Mouse (Mus musculus): ENCODE data around the gene Cabp1. TPM values are rescaled to one million over a fixed set of nuclear protein-coding genes. Genes with fewer than 3 reads are reported as not detected.

Gene Cabp1
- polyA plus RNA-seq, 1 experiment from 2014 or later: 6.6 TPM

DNA sequence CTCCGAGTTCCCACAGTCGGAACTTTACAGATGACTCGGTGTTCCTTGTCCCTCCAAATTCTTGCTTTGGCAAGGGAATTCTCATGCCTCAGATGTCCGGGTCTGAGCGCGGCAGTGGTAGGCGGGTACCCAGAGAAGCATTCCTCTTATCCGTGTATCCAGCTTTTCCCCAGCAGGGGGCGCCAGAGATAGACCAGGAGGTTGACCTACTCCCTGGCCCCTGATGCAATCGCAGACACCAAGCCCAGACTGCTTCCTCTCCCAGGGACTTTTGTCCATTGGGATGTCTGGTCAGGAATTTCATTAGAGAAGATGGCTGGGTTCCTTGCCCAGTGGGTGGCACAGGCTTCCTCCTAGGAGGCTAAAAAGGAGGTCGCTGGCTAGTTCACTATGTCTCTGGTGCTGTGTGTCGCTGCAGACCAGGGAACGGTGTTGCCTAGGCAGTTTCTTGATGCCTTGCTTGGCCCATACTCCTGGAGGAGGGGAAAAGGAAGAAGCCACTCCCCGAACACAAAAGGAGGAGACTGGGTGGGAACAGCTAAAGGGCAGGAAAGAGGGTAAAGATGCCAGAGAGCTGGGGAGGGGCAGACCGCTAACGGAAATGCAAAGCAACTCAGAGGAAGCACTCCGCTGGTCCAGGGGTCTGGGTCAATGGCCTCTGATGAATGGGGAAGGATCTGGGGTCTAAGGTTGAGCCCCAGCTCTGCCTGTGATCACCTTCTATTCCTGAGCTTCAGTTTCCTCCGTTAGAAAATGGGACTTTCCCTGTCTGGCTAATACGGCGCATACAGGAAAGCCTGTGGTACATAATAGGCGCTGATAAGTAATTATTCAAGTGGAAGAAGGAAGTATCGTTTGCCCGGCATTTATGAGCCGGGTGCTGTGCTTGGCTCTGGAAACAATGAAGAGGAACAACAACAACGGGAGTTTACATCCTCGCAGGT, 6.7 kb downstream of the Cabp1 start:
- no peak overlapping the region for H3K4me3 ChIP-seq (replicated peaks; ENCODE audit: low read depth, low read length)
- ATAC-seq (ENCODE audit: low FRiP score, low TSS enrichment): peak; percentile 50; the same call in 1 of the 2 replicates
- no peaks in the 10 kb centered on the region for H3K36me3 ChIP-seq (ENCODE audit: control insufficient read depth, insufficient read depth, low read length)
- H3K27me3 ChIP-seq (ENCODE audit: control insufficient read depth, insufficient read depth, low read length): peaks cover 29% of the 10 kb centered on the region
- peak overlapping the region; percentile 37 for H3K4me2 ChIP-seq (ENCODE audit: low read length)
- DNase-seq: peak; percentile 92
- no peak overlapping the region for H3K27ac ChIP-seq (replicated peaks; ENCODE audit: low read depth, low read length)
- no peak overlapping the region for H3K9ac ChIP-seq (replicated peaks; ENCODE audit: low read length)
- no peaks in the 10 kb centered on the region for H3K9me3 ChIP-seq (ENCODE audit: control insufficient read depth, low read length)
- H3K4me1 ChIP-seq (ENCODE audit: control insufficient read depth, insufficient read depth, low read length): peaks cover 22% of the 10 kb centered on the region
- 23% methylated on average over 26 of the region's 26 CpGs for WGBS

DNA sequence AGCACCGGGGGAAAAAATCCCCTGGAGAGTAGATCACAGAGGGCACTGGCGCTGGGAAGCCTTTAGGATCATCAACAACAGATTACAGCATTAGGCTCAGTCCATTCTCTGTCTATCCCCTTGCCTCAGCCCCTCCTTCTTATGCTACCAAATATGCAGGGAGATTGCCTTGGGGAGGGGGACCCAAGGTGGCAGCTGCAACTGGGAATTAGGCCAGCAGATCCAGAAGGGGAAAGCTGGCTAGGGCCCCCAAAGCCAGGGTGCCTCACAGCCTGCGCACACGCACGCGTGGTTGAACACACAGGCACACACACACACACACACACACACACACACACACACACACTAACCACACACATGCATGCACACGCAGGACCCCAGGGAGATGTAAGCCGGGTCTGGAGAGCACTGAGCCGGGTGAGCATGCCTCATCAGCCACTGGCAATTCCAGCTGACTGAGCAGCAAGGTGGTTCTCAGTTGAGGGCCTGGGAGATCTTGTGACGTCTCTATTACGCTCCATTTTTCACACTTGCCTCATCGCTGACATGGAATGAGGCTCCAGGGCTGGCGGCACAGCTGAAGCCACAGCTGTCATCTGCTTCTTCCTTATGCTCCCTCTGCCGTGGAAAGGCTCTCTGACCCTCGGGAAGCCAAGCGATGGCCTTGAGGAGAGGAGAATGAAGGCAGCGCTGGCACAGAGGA, 7.7 kb downstream of the Cabp1 start:
- H3K4me1 ChIP-seq (ENCODE audit: control insufficient read depth, insufficient read depth, low read length): peaks cover 17% of the 10 kb centered on the region
- no peak overlapping the region for H3K27ac ChIP-seq (replicated peaks; ENCODE audit: low read depth, low read length)
- no peak overlapping the region for H3K4me3 ChIP-seq (replicated peaks; ENCODE audit: low read depth, low read length)
- H3K27me3 ChIP-seq (ENCODE audit: control insufficient read depth, insufficient read depth, low read length): peaks cover 19% of the 10 kb centered on the region
- 21% methylated on average over 17 of the region's 17 CpGs for WGBS
- H3K36me3 ChIP-seq (ENCODE audit: control insufficient read depth, insufficient read depth, low read length): no peaks in the 10 kb centered on the region
- peak; percentile 46; the same call in 1 of the 2 replicates for ATAC-seq (ENCODE audit: low FRiP score, low TSS enrichment)
- no peaks in the 10 kb centered on the region for H3K9me3 ChIP-seq (ENCODE audit: control insufficient read depth, low read length)
- 0 out of 2 replicates have a peak overlapping the region, but pooled peaks have one; percentile 26 for H3K9ac ChIP-seq (replicated peaks; ENCODE audit: low read length)
- peak; percentile 65 for DNase-seq
- peak overlapping the region; percentile 37 for H3K4me2 ChIP-seq (ENCODE audit: low read length)

DNA sequence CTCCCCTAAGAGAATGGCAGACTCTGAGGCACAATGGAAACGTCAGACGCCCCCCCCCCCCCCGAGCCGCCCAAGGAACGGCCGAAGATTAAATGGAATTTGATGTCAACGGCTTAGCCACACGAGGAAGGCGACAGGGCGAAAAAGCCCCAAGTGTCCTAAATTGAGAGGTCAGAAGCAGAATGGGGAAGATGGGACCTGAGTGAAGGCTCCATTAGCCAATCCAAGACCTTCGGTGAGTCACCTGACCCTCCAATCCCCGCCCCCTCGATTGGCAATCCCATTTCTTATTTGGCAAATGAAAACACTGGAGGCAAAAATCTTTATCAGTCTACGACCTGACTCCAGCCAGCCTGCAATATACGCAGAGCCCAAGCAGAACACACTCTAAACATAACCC, 9.5 kb downstream of the Cabp1 start:
- 11% methylated on average over 15 of the region's 15 CpGs for WGBS
- Histone ChIP-seq H3K4me2 (ENCODE audit: low read length) (peak overlapping the region; percentile 43), H3K4me1 (ENCODE audit: control insufficient read depth, insufficient read depth, low read length) (peaks cover 17% of the 10 kb centered on the region), H3K36me3 (ENCODE audit: control insufficient read depth, insufficient read depth, low read length) (no peaks in the 10 kb centered on the region), H3K9ac (replicated peaks; ENCODE audit: low read length) (0 out of 2 replicates have a peak overlapping the region, but pooled peaks have one; percentile 31), H3K27ac (replicated peaks; ENCODE audit: low read depth, low read length) (peak overlapping the region; percentile 71), H3K9me3 (ENCODE audit: control insufficient read depth, low read length) (no peaks in the 10 kb centered on the region), H3K27me3 (ENCODE audit: control insufficient read depth, insufficient read depth, low read length) (peaks cover 2% of the 10 kb centered on the region), H3K4me3 (replicated peaks; ENCODE audit: low read depth, low read length) (peak overlapping the region; percentile 17; the same call in 1 of the 2 replicates)
- DNase-seq (peak; percentile 89), ATAC-seq (ENCODE audit: low FRiP score, low TSS enrichment) (no peak)

DNA sequence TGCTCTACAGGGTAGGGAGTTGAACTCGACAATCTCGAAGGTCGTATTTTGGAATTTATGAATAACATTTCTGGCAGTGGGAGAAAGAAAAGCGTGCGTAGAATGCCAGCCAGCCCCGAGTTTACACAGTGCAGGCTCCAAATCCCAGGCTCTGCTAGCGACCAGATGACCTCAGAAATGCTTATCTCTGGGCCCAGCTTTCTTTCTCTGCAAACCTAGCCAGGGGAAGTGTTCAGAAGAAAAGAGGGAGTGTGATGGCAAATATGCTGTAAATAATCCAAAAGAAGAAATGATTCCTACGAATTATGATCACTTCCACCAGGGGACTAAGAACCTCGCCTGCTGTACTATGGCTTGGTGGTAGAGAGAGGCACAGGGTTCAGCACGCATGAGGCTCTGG, 10.7 kb downstream of the Cabp1 start:
- ATAC-seq (ENCODE audit: low FRiP score, low TSS enrichment) (no peak), DNase-seq (no peak)
- whole genome bisulfite sequencing: 84% methylated on average over 10 of the region's 10 CpGs
- H3K4me2 ChIP-seq (ENCODE audit: low read length): no peak overlapping the region
- peaks cover 17% of the 10 kb centered on the region for H3K4me1 ChIP-seq (ENCODE audit: control insufficient read depth, insufficient read depth, low read length)
- no peaks in the 10 kb centered on the region for H3K36me3 ChIP-seq (ENCODE audit: control insufficient read depth, insufficient read depth, low read length)
- H3K27ac ChIP-seq (replicated peaks; ENCODE audit: low read depth, low read length): no peak overlapping the region
- no peak overlapping the region for H3K9ac ChIP-seq (replicated peaks; ENCODE audit: low read length)
- H3K4me3 ChIP-seq (replicated peaks; ENCODE audit: low read depth, low read length): no peak overlapping the region
- H3K27me3 ChIP-seq (ENCODE audit: control insufficient read depth, insufficient read depth, low read length): no peaks in the 10 kb centered on the region
- H3K9me3 ChIP-seq (ENCODE audit: control insufficient read depth, low read length): no peaks in the 10 kb centered on the region

DNA sequence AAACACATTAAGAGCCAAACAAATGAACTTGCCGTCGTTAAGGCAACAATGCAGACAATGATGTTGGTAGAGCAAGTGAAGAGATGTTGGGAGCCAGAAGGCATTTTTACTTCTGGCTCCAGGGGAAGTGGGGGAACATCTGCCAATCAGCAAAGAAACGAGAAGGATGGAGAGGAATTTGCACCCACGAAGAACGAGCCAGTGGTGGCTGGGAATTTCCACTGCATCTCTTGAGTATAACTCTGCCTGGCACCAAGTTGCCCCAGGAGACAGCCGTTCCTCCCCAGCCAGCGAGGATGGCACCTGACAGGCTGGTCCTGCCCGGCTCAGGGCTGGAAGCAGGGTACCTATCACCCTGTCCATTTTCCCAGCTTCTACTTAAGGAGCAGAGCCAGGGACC, 11.3 kb downstream of the Cabp1 start:
- Histone ChIP-seq H3K4me2 (ENCODE audit: low read length) (no peak overlapping the region), H3K27me3 (ENCODE audit: control insufficient read depth, insufficient read depth, low read length) (no peaks in the 10 kb centered on the region), H3K9me3 (ENCODE audit: control insufficient read depth, low read length) (no peaks in the 10 kb centered on the region), H3K27ac (replicated peaks; ENCODE audit: low read depth, low read length) (no peak overlapping the region), H3K36me3 (ENCODE audit: control insufficient read depth, insufficient read depth, low read length) (no peaks in the 10 kb centered on the region), H3K4me1 (ENCODE audit: control insufficient read depth, insufficient read depth, low read length) (peaks cover 17% of the 10 kb centered on the region), H3K4me3 (replicated peaks; ENCODE audit: low read depth, low read length) (no peak overlapping the region), H3K9ac (replicated peaks; ENCODE audit: low read length) (no peak overlapping the region)
- ATAC-seq (ENCODE audit: low FRiP score, low TSS enrichment) (no peak), DNase-seq (no peak)
- 85% methylated on average over 8 of the region's 8 CpGs for WGBS

DNA sequence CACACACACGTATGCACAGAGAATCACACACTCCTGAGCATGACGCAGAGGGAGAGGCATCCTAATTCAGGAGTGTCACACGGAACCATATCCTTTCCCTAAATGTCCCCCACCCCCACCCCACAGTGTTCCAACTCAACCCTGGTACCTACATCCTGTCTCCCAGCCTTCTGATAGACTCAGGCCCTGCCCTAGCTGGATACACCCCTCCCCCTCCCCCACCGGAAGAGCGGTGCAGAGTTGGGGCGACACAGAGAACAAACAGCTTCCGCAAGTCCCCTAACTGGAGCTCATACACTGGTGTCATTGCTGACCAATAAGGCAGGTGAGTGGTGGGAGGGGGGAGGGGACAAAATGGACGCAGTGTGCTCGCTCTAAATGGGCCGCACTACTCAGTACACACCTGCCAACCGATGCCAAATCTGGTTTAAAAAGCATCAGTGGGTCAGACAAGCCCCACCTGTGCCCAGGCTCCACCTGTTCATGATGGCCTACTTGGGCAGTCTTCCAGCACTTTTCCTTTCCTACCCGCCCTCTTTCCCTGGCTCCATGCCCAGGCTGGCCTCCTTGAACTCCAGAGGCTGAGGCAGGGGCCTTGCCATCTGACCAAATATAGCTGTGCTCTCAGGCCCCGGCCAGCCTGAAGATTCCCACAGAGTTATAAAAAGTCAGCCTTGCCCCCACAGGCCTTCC, 12.8 kb downstream of the Cabp1 start:
- Histone ChIP-seq H3K4me1 (ENCODE audit: control insufficient read depth, insufficient read depth, low read length) (peaks cover 11% of the 10 kb centered on the region), H3K27ac (replicated peaks; ENCODE audit: low read depth, low read length) (no peak overlapping the region), H3K36me3 (ENCODE audit: control insufficient read depth, insufficient read depth, low read length) (no peaks in the 10 kb centered on the region), H3K4me2 (ENCODE audit: low read length) (no peak overlapping the region), H3K4me3 (replicated peaks; ENCODE audit: low read depth, low read length) (no peak overlapping the region), H3K27me3 (ENCODE audit: control insufficient read depth, insufficient read depth, low read length) (no peaks in the 10 kb centered on the region), H3K9ac (replicated peaks; ENCODE audit: low read length) (no peak overlapping the region), H3K9me3 (ENCODE audit: control insufficient read depth, low read length) (no peaks in the 10 kb centered on the region)
- 82% methylated on average over 13 of the region's 13 CpGs for WGBS
- no peak for DNase-seq
- ATAC-seq (ENCODE audit: low FRiP score, low TSS enrichment): no peak

DNA sequence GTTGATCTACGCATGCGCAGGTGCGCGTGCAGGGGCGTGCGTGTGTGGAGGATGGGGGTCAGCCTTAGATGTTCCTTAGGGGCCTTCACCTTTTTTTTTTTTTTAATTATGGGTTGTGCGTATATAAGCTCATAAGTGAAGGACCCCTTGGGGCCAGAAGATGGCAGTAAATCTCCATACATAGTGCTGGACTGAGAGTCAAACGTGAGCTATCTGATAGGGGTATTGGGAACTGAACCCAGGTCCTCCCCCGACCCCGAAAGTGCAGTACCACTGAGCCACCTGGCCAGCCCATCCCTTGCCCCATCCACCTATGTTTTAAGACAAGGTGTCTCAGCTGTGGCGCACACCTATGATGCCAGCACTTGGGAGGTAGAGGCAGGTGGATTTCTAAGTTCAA, 14.6 kb downstream of the Cabp1 start:
- no peaks in the 10 kb centered on the region for H3K9me3 ChIP-seq (ENCODE audit: control insufficient read depth, low read length)
- no peak overlapping the region for H3K4me2 ChIP-seq (ENCODE audit: low read length)
- 92% methylated on average over 11 of the region's 11 CpGs for WGBS
- H3K4me1 ChIP-seq (ENCODE audit: control insufficient read depth, insufficient read depth, low read length): peaks cover 8% of the 10 kb centered on the region; the same call in 1 of the 2 replicates
- ATAC-seq (ENCODE audit: low FRiP score, low TSS enrichment) (no peak), DNase-seq (no peak)
- H3K36me3 ChIP-seq (ENCODE audit: control insufficient read depth, insufficient read depth, low read length): no peaks in the 10 kb centered on the region
- no peak overlapping the region for H3K27ac ChIP-seq (replicated peaks; ENCODE audit: low read depth, low read length)
- H3K9ac ChIP-seq (replicated peaks; ENCODE audit: low read length): no peak overlapping the region
- H3K4me3 ChIP-seq (replicated peaks; ENCODE audit: low read depth, low read length): no peak overlapping the region
- H3K27me3 ChIP-seq (ENCODE audit: control insufficient read depth, insufficient read depth, low read length): no peaks in the 10 kb centered on the region

DNA sequence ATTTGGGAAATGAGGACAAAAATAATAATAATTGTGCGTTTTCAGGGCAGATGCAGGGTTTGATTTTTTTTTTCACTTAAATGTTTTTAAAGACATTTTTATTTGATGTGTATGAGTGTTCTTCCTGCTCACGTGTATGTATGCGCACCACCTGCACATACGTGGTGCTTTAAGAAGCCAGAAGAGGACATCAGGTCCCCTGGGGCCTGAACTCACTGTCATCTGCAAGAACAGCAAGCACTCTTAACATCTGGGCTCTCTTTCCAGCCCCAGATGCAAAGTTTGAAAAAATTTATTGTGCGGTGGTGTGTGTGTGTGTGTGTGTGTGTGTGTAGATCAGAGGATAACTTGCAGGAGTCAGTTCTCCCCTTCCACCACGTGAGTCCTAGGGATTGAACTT, 16.3 kb downstream of the Cabp1 start:
- WGBS: 82% methylated on average over 6 of the region's 6 CpGs
- Histone ChIP-seq H3K27ac (replicated peaks; ENCODE audit: low read depth, low read length) (no peak overlapping the region), H3K4me3 (replicated peaks; ENCODE audit: low read depth, low read length) (no peak overlapping the region), H3K36me3 (ENCODE audit: control insufficient read depth, insufficient read depth, low read length) (no peaks in the 10 kb centered on the region), H3K27me3 (ENCODE audit: control insufficient read depth, insufficient read depth, low read length) (no peaks in the 10 kb centered on the region), H3K4me2 (ENCODE audit: low read length) (no peak overlapping the region), H3K9me3 (ENCODE audit: control insufficient read depth, low read length) (no peaks in the 10 kb centered on the region), H3K4me1 (ENCODE audit: control insufficient read depth, insufficient read depth, low read length) (no peaks in the 10 kb centered on the region), H3K9ac (replicated peaks; ENCODE audit: low read length) (no peak overlapping the region)
- DNase-seq: no peak
- ATAC-seq (ENCODE audit: low FRiP score, low TSS enrichment): no peak
